Mouse (Mus musculus) spleen, postnatal 36 days (tissue): ENCODE data around the gene Ntmt1.

Experiments
- DNase-seq, 2 experiments: peaks; one replicate each; pipeline ENCODE4 v3.0.0; 2022; ENCODE audit warnings: low spot score in 2 of 2, mixed read lengths in 1 of 2

The Ntmt1 gene

GRCm38 (mm10) chr2:30807648-30808295, at the start of gene Ntmt1:
TSS of gene Ntmt1 (plus strand) at chr2:30807826.
- DNase-seq, result peak; percentile 100

DNA sequence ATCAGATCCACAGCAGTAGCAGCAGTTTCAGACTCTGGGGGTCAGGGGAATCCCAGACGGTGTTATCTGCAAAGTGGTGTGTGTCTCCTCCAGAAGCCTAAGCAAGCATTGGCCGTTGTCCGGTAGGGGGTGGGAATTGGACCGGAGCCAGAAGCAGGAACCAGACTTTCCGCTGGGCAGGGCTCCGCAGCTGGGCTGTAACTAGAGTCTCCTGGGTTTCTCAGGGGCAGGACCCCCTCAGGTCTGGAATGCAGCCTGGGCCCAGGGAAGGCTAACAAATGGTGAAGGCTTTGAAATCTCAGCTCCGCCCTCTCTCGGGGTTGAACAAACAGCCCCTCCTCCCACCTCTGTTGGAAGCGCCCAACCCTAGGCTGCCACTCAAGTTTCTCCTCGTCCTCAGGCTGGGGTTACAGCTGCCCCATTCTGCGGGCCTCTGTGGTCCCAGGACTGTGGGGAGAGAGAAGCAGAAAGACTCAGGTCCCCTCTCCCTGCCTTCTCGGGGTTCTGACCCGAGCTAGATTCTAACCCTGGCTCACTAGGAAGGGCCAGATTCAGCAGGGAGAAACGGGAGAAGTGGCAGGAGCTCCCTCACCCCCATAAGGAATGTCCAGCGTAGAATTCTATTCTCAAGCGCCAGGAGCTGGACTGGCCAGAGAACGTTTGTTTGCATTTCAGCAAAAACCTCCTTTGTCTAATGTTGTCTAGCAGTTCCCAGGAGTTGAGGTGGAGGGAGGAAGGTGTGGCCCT, 49.1 kb upstream of the Ntmt1 start:
- peak in 1 of 2 experiments; percentile 26 for DNase-seq

GRCm38 (mm10) chr2:30759088-30759374, 48.6 kb upstream of the Ntmt1 start:
- DNase-seq, result no peak

- DNase-seq, result no peak
These were observed 48.2 kb upstream of the Ntmt1 start for GRCm38 (mm10) chr2:30759442-30759841.

DNA sequence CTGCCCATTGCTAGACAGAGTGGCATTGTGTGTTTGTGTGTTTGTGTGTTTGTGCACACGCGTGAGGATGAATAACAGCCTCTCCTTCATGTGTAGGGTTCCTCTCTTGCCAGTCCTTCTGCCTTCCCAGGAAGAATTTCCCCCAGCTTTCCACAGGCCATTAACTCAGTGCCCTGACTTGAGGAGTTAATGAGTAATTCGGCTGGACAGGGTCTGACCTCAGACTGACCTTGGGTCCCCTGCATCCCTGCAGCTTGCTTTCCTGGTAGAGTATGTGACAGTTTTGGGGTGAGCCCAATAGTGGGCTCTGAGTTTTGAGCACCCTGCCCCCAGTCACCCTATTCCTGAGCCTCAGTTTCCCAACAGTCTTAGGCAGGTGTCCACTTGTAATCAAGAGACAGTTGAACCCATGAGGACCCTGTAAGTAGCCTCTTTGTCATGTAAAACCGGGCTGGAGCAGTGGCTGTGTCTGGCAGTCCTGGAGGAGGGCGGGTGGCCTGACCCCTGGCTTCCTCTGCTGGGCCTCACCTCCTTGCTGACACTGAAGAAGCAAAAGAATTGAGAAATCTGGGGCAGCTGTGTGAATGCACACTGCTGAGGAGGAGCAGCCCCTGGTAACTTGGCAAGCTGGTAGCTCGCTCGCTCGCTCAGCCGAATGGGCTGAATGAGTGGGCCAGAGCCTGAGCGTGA, 47.6 kb upstream of the Ntmt1 start:
- no peak for DNase-seq

GRCm38 (mm10) chr2:30760706-30761105, 46.9 kb upstream of the Ntmt1 start:
- no peak for DNase-seq

DNA sequence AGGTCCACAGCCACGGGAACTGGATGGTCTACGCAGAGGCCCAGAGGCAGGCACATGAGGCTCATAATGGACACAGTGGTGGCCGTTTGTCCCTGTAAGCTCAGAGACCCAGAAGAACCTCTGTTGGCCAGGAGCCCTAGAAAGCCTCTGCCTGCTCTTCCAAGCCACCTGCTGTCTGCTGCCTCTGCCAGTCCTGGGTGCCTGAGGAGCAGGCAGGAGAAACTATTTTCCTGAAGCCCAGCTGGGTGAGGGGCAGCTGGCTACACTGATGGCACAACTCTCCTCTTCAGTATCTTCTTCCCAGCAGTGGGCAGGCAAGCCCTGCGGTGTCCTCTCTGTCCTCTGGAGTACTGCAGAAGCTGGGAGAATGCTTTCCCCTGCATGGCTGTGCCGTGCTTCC, 41.2 kb upstream of the Ntmt1 start:
- no peak for DNase-seq

DNA sequence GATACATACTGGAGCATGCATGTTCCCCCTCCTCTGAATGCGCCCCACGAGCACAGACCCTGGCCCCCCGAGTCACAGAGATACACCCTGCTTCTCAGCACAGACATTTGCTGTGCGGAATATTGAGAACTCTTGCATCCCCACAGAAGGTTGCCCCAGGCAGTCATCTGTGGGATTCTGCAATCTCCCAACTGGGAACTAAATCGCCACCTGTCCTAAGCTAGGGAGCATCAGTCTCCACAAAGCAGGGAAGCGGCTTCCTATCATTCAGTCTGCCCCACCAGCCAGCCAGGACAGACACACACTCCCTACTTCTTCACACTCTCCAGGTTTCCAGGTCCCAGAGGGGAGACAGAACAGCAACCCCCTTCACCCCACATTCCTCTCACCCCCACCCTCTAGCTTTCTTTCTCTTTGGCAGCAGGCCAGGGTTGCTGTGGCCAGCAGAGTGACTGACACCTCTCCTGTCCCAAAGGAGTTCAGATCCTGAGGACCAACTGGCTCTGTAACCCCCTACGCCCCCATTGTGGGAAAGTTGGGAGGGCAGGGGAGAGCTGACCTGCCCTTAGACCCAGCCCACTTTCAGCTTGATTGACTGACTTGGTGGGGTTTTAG, 39.9 kb upstream of the Ntmt1 start:
- DNase-seq, result no peak

GRCm38 (mm10) chr2:30768529-30768928, 39.1 kb upstream of the Ntmt1 start:
- DNase-seq, result no peak

DNA sequence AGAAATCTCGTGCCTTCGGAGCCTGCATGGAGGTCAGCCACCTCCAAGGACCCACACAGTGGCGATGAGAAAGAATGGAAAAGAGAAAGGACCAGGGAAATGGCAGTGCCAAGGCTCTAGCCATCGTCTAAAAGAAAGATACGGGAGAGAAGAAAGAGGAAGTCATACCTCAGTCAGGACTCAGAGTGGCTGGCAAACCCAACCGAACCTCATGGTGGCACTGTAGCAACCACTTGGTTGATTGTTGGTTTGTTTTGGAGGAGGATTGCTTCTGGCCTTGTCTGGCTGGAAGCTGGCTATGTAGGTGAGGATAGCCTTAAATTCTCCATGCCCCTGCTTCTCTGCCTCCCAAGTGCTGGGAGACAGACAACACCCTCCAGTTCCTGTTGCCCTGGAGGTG, 38.4 kb upstream of the Ntmt1 start:
- DNase-seq, result no peak

DNA sequence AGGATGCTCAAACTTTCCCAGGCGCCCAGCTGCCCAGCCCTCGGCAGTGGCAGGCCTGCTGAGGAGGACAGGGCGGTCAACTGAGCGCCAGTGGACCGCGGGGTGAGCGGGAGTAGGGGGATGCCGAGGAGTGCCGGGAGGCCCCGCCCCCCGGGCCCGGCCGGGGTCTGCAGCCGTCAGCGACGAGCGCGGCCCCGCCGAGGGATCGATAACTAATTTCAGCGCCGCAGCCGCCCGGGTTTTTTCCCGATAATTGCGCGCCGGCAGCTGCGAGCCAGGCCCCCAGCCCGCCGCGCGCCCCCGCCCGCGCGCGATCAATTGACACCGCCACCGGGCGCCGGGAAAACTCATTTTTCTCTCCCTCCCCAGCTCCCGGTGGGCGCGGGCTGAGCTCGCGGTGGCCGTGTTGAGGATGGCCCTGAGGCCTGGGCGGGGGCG, 36.2 kb upstream of the Ntmt1 start:
- no peak for DNase-seq

DNA sequence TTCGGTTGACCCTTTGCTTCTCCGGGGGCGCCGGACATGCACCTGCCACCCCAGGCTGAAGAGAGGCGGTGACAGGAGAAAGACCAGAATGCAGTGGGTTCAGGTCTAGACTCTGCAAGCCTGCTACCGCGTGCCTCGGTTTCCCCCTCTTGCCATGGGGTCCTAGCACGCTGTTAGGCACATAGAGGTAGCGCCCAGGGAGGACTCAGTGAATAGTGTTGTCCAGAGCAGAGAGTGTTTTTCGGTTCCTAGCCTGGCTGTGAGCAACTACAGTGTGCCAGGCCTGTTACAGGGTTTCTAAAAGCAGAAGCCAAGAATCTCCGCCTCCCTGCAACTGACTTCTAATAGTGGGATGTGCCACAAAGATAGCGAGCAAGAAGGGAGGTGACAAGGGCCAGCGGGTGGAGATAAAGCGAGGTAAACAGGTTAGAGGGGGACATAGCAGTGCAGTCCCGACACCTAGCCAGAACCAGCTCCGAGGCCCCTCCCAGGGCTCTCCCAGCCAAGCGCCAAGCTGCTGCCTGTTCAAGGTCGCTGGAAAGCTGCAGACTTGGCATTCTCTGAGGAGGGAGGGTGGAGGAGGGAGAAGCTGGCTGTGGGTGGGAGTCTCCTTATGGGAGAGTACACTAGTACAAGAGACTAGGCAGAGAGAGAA, 35.7 kb upstream of the Ntmt1 start:
- DNase-seq, result peak; percentile 59 to 70

- no peak for DNase-seq
These were observed 34.9 kb upstream of the Ntmt1 start for GRCm38 (mm10) chr2:30772581-30773312.

GRCm38 (mm10) chr2:30773313-30774005, 34.2 kb upstream of the Ntmt1 start:
- no peak for DNase-seq

- DNase-seq, result no peak
These were observed 31.7 kb upstream of the Ntmt1 start for GRCm38 (mm10) chr2:30775955-30776354.

DNA sequence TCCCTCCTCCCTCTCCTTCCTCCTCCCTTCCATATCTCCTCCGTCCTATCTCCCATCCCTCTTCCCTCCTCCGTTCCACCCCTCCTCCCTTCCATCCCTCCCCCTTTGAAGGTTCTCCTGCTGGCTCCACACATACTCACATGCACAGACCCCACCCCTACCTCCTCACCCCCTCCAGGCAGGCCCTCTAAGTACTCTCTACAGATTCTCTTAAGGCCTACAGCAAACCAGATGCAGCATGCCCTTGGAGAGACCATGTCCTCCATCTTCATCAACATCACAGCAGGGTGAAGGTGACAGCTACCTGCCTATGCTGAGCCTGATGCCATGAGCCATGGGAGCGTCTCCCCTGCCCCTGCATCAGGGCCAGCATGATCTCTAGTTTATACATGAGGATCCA, 30.4 kb upstream of the Ntmt1 start:
- no peak for DNase-seq

DNA sequence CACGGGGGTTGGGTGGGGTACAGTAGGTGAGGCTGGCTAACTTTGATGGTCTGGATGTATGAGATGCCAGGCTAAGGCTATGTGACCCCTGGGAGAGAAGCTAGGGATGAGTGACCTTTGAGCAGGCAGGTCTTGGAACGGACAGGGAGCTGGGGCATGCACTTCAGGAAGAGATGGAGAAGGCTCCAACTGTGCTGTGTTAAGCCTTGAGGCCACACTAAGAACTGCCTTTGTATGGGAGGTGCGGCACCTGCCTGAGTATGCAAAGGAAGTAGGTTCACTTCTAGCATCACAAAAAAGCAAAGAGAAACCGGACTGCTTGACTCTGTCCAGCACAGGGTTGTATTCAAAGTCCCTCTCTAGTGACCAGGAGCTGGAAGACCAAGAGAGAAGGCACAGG, 29.4 kb upstream of the Ntmt1 start:
- DNase-seq, result no peak

DNA sequence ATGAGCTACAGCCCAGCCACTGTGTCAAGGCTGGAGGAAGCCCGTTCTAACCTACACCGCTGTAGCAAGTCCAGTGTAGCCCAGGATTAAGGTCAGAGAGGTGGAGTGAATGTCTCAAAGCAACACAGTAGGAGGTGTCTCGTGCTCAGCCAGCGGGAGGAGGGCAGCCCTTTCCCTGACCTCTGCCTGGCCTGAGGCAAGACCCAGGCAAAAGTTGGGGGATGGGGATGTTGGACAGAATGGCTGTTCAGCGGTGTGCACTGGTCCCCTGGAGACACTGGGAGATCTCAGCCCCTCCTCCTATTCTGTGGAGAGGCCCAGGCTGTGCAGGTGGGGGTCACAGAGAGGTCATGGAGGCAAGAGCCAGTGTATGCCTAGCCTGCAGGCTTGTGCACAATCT, 28.4 kb upstream of the Ntmt1 start:
- no peak for DNase-seq

GRCm38 (mm10) chr2:30782312-30783290, 25.0 kb upstream of the Ntmt1 start:
- no peak for DNase-seq

DNA sequence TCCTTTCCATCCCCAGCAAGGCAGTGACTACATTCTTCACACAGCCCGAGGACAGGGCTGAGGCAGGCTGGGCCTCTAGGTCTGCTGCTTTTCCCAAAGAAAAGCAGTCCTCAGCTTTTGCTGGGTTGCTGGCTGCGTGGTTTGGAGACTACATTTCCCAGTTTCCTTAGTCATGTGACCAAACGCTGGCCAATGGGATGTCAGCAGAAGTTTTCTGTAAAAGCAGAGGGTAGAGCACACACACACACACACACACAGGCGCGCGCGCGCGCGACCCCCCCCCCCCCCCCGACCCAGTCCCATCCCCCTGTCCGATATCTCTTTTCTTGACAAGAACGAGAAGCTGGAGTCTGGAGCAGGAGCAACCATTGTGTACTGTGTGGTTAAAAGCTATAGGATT, 24.3 kb upstream of the Ntmt1 start:
- DNase-seq, result no peak
